Mouse (Mus musculus): ENCODE measurements around the gene Ppp1r1c. TPM values are rescaled to one million over a fixed set of nuclear protein-coding genes. Genes with fewer than 3 reads are reported as not detected.
"Not testable (repeated sequence)": the region's sequence is repeated elsewhere in the genome, so short reads cannot be mapped to it uniquely, and the experiment has no call there.

Gene Ppp1r1c
- total RNA-seq, 2 experiments from 2014 or later = 0.25 TPM; not detected in 1

DNA sequence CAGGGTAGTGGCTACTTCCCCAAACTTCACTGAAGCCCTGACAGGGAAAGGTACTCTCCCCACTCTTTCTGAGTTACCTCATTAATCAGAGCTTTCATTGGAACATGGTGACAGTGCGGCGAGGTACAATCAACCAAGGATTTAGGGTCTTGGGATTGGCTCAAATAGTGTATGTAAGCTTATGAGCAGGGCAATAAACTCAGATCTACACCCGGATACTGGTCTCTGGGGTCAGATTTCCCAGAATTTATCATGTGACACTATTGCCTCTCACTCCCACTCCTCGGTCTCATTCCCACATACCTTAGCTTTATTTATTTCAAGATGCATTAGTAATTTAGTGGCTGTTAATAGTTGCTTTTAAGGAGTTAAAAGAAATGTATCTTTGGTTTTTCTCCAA, 118.3 kb downstream of the Ppp1r1c start:
- intact Hi-C loops (cut with DNase I) = no loop called here

GRCm38 (mm10) chr2:79839090-79839489, 131.5 kb downstream of the Ppp1r1c start:
- intact Hi-C loops (cut with DNase I) = no loop called here
- DNase-seq (ENCODE audit: low spot score) = no peak

More for the DNA sequence above, 118.3 kb downstream of the Ppp1r1c start:
- DNase-seq (ENCODE audit: low spot score) = no peak

GRCm38 (mm10) chr2:79839513-79839912, 131.9 kb downstream of the Ppp1r1c start:
- intact Hi-C loops (cut with DNase I) = no loop called here
- DNase-seq (ENCODE audit: low spot score) = no peak

DNA sequence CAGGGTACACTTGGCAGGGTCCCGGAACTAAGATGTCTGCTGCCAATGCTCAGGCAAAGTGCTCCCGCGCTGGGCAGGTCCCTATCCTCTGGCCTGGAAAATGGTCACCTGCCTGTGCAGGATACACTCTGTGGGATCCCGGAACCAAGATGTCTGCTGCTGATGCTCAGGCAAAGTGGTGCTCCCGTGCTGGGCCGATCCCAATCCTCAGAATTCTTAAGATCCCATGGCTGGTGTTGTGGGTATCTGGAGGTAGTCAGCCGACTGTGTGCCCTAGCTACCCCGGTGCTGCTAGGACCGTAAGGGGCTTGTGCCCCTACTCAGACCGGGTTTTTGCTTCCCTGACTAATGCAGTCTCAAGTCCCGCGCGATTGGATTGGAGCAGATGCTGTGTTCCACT, 139.8 kb downstream of the Ppp1r1c start:
- DNase-seq (ENCODE audit: low spot score); intact Hi-C loops (cut with DNase I): not testable (repeated sequence)

- intact Hi-C loops (cut with DNase I) = no loop called here
- no peak for DNase-seq (ENCODE audit: low spot score)
Observed at GRCm38 (mm10) chr2:79856874-79857273, 149.3 kb downstream of the Ppp1r1c start.

- intact Hi-C loops (cut with DNase I) = loop anchor here (1.0 kb wide), 1 partner anchor 402 kb away; no protein-coding TSS in a partner anchor
- DNase-seq (ENCODE audit: low spot score) = no peak
Observed at GRCm38 (mm10) chr2:79865275-79865999, 157.9 kb downstream of the Ppp1r1c start.

Other genes starting within 250 kb of the Ppp1r1c start
- gene Itprid2, start 72.4 kb upstream of the Ppp1r1c start, total RNA-seq (2021) = 10 to 100 TPM; 20.9 to 25.4 TPM

All from heart, postnatal 25 days (tissue).